Mouse (Mus musculus) spleen, postnatal 14 days (tissue): ENCODE data around the gene Atg5.

Source experiments
- DNase-seq, 2 experiments: peaks; one replicate each; pipeline ENCODE4 v3.0.0; 2021 to 2022; ENCODE audit warnings: low spot score in 2 of 2

Atg5 gene

DNA sequence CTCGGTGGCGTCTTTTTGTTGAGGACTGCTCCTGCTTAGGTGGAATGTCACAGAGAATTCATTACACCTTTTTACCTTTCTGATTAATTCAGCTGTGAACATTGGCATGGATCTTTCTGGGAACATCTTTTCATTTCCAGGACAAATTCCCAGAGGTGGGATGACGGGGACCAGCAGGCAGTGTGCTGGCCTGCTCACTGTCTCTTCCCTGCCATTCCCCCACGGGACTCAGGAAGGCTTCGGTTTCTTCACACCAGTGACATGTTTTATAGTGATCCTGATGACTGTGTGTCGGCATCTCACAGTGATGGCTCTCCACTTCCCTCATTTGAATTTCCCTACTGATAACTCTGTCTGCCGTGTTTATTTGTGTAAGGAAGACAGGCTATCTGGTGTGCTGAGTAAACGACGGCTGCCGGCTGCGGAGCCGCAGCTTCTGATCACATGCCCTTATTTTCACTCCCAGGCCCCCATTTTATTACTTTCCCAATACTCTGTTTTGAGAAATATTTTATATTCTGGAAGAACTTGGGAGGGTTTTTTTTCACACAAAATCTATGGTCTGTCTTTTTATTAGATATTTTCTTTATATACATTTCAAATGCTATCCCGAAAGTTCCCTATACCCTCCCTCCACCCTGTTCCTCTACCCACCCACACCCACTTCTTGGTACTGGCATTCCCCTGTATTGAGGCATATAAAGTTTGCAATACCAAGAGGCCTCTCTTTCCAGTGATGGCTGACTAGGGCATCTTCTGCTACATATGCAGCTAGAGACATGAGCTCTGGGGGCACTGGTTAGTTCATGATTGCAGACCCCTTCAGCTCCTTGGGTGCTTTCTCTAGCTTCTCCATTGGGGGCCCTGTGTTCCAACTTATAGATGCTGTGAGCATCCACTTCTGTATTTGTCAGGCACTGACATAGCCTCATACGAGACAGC, 80.6 kb downstream of the Atg5 start:
- DNase-seq: no peak

DNA sequence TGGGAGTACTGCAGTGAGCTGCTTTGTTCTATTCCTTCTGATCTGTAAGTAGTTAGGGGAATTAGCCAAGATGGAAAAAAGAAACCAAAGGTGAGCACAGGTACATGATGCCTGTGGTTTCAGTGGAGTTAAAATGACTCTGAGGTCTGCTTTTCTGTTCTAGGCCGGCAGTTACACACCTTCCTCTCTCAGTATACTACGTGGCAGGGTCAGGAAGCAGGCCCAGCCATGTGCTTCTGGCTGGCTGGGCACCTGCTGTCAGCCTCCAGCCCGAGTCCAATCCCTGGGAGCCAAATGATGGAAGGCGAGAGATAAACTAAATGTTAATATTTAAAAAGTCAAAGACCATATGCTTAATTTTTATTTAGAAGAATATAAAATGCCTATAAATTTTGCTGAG, 85.3 kb downstream of the Atg5 start:
- no peak for DNase-seq

DNA sequence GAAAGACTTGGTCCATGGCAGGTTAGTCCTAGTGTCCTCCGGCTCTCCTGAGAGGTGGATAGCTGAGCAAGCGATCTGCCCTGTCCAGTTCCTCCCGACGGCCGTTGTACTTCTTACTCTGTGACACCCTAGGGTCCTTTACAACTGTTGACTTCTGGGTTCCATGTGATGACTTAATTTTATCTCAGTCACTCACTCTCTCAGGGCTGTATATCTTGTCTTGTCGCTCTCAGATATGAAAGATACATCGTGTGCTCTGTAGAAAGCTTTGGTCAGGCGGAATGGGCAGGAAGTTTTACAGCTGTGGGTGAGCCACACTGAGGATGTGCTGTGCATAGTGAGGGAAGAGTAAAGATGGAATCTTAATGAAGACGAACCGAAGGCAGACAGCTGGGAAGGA, 86.2 kb downstream of the Atg5 start:
- DNase-seq: no peak

DNA sequence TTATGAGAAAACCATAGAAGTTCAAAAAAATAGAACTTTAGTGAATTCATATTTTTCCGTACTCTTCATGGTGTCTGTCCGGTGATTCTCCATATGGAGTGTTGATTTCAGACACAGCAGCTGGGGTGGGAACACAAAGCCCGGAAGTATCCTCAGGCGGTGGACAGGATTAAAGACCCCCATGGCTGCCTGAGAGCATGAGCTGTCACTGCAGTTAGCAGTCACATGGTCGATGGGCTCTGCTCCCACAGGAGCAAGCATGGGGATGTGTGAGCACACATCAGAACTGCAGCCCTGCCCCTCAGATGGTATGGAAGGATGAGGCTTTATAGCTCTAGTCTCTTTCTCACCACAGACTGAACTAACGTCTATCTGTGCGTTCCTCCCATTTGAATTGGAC, 87.1 kb downstream of the Atg5 start:
- DNase-seq: no peak

DNA sequence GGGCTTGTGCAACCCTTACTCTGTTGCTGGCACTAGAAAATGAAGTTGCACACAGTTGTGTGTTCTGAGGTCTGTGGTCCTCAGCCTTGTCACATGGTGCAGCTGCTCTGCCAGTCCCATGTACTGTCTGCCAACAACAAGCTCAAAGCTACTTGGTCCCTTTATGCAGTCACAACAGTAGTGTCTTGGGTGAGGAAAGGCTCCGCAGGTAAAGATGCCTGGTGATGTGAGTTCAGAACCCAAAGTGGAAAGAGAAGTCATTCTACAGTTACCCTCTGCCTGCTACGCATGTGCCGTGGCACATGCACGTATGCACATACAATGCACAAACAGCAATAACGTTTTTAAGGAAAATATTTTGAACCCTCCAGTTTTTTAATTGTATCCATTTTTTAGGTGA, 88.5 kb downstream of the Atg5 start:
- no peak for DNase-seq

DNA sequence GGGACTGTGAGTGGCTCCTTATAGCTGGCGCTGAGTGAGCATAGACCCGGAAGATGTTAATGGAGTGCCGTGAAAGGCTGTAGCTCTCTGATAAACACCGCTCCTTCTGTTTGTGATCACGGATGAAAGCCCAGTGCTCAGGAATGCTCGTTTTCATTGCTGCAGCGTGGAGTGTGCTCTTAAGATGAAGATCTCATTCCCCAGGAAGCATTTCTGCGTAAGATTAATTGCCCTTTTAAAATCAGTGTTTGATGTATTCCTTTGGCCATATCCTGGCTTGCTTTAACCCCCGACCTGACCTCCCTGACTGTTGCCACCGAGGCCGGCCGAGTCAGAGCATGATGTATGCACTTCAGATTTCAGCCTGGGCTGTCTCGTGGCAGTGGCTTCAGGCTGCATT, 89.2 kb downstream of the Atg5 start:
- no peak for DNase-seq

DNA sequence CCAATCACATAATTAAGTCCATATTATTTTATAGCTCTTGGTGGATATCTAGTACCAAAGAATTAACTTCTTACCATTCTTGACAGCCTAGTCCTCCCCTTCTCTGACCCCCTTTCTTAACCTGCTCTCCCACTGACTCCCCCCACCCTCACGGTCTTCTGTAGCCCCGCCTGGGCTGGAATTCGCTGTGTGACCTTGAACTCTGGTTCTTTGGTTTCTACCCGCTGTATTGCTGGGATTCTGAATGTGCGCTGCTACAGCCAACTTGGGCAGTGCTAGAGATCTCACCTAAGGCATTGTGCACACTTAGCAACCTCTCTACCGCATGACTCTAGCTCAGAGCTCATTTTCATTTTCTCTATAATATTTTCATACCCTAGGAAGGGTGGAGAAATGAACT, 90.7 kb downstream of the Atg5 start:
- DNase-seq: no peak

DNA sequence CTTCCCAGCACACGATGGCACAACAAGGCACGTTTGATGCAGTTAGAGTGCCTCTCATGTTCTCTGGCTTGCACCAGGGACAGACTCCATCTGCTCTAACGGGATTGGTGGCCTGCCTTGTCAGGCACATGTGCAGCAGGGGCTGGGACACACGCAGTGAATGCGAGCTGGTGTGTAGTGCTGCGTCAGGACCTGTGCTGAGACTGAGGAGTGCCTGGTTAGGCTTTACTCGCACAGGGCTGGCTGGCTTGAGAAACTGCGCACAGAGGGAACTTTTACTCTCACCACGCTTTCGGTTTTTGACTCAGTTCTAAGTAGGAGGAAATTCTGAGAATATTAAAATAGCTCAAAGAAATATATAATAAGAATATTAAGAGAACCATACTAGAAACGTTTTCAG, 92.5 kb downstream of the Atg5 start:
- DNase-seq: no peak

DNA sequence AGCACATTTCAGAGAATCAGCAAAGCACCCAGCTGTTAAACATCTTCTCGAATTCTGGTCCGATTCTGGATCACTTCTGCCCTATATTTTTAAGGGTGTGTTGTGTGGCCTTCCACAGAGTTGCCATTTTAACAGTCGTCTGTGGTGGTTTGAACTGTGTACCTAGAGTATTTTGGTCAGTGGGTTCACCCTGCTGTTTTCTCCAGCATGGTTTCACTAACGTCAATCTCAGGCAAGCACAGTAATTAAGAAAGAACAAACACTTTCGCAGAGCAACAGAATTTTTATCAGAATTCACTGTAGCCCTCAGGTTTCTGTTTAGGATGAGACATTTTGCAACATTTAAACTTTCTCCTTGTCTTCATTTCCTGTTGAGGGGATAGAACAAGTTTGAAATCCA, 94.3 kb downstream of the Atg5 start:
- no peak for DNase-seq

DNA sequence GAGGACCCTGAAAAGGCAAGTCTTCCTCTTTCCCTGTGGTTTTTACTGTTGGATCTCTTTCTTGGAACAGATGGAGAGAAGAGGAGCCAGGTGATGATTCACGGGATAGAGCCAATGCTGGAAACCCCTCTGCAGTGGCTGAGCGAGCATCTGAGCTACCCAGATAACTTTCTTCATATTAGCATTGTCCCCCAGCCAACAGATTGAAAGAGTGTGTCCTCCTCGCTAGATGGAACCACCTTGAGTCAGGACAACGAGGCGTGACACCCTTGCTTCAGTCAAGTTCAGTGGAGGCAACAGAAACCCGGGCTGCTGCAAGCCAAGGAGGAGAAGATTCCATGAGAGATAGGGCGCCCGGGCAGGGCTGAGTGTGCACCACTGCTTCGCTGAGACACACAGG, 94.7 kb downstream of the Atg5 start:
- DNase-seq: no peak

DNA sequence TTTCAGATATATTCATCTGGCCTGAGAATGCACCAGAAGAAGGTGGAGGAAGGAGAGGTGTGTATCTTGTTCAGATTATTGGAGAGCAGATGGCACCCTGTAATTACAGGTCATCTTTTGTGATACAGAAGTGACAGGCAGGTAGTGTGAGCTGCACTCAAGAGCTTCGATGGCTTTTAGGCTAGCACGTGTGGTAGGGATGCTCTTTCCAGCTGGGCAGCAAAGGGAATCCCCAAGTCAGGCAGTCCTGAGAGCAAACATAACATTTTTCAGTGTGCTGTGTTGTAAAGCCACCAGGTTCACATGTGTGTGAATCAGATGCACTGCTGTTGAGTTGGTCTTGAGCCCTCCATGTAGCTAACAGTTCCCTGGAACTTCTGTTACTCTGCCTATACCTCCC, 98.0 kb downstream of the Atg5 start:
- DNase-seq: no peak

DNA sequence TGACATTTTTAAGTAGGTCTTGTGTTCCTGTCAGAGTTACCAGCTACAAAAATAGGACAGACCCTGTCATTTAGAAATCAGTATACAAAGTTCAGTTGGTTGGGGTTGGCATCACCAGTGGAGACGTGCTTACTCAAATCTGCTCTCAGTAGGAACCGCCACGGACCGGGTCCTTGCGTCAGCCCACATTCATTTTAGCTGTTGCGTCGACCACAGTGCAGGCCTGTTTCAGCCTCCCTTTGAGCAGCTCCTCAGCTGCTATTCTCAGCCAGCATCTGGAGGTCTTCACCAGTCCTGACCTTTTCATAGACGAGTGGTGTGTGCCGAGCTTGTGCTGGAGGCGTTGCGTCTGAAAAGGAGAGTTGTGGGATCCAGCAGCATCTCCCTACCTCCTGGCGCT, 98.9 kb downstream of the Atg5 start:
- no peak for DNase-seq

DNA sequence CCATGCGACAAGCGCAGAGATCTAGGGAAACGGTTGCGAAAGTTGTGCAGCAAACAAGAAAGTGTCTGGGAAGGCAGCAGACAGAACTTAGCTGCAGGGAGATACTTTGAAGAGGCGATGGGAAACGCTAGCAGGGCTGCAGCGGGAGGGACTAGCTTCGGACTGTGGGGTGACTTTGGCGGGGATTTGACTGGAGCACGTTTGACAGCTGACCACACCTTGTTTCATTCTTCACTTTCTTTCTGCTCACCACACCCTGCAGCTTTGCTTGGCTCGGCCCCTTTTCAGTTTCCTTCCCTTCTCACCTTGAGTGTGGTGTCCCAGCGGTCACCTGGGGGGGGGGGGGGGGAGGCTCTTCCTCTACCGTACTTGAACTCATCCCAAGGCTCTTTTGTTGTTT, 100.4 kb downstream of the Atg5 start:
- no peak for DNase-seq

DNA sequence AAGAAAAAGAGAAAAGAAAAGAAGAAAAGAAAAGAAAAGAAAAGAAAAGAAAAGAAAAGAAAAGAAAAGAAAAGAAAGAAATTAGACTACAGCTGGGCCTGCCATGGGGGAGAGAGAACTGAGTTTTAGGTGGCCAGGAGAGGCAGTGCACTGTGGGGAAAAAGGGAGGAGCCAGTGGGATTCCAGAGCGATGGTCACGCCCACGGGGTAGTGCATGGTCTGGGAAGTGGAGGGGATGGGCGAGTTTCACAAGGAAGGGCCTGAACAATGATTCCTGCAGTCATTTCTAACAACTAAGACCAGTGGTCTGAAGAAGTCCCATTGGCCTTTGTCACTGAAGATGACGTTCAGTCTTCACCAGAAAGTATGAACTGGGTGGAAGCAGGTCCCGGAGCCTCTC, 102.5 kb downstream of the Atg5 start:
- DNase-seq: no peak

DNA sequence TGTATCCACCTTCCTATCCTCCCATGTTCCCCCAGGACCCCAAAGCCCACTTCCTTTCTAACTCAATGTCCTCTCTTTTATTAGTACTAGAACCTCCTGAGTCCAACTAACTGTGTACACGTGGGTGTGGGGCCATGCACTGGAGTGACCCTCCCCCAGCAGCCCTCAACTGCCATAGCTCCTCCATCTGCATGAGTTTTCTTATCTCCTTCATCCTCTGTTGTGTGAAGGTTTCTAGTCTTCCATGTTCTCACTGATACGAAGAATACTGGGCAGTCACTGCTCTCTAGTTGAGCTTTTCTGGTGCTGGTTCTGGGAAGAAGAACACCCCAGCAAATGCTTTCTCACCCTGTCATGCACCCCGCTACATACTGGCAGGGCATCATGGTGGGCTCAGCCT, 104.1 kb downstream of the Atg5 start:
- no peak for DNase-seq

DNA sequence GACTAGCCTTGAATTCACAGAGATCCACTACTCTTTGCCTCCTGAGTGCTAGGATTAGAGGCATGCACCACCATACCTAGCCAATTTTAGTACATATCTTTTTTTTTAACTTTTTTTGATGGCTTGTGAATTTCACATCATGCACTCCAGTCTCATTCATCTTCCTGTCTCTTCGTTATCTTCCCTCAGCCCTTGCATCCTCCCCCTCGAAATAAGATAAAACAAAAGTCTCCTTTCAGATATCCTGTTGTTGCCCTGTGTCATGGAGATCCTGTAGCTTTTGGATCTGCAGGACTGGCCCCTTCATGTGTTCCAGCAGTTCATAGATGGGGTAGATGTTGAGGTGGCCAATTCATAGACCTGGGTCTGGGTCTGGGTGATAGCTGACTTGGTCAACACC, 106.5 kb downstream of the Atg5 start:
- DNase-seq: no peak

DNA sequence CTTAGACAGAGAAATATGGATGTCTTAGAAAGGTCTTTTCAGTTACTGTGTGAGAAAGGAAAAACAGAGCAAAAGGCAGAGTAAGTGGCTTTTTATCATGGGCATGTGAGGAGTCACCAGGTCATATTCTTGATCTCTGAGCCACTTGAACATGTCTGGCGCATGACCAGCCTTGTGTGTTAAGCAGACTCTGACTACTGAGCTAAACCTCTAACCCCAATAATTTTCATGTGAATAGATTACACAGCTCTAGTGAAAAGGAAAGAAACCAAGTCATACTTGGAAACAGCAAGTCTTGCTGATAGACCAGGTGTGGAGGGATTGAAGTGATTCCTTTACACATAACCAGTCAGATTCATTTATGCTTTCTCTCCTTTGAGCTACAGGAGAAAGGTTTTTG, 107.3 kb downstream of the Atg5 start:
- DNase-seq: no peak

DNA sequence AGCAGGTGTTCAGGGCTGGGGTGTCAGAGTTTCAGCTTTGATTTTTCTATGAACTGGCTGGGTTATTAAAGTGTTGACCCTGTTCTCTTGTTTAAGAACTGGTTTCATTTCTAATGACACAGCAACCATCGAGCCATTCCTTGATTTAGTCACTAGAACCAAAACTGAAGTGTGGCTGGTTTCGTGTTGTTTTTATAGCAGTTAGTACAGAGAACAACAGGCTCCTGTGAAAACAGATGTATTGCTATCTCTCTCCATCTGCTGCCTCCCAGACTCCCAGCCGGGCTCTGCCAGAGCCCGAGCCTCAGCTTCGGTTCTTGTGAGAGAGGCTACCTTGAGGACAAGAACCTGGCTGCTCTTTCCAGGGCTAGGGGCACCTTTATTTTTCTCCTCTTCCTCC, 109.7 kb downstream of the Atg5 start:
- DNase-seq: no peak

DNA sequence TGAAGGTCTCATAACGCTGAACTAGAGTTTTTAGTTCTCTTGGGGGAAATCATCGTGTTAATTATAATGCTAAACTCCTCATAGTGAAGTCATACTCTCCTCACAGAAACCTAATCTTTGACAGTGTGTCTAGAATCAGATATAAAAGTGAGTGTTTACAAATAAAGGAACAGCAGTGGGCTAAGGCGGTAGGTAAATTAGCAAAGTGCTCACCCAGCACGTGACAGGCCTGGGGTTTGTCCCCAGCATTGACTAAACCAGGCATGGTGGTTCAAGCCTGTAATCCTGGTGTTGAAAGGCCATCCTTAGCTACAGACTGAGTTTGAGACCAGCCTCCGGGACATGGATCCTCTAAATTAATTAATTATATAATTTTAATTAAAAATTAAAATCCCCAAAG, 110.2 kb downstream of the Atg5 start:
- no peak for DNase-seq

DNA sequence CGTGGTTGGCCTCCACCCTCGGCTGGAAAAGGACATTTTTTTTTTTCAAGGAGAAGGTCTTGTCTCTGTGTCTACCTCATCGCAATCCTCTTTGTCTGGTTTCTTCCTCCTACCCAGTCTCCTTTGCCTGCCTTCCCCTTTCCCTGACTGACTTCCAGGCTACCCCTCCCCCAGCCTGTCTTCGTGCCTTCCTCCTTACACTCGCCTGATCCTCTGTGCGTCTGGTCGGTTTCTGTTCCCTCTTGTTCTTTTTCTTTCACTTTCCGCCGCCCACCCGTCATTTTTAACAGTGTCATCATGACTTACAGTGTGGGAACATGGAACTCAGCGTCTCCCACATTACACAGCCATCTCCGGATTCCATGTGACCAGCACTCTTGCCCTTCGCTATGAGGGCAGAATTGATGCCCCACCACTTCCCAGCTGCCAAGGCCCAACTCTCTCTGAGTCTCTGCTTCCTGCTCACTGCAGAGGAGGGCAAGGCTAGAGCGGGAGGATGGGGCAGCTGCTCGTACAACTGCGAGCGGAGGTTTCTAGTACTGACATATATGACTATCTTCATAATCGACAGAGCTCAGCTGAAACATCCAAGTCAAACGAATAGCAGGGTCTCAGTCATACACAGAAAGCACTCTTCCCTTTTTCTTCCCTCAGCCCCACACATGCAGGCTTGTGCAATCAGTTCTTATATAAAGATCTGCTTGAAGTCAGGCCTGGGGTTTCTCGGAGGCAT, 112.5 kb downstream of the Atg5 start:
- peak; percentile 26 to 37 for DNase-seq

DNA sequence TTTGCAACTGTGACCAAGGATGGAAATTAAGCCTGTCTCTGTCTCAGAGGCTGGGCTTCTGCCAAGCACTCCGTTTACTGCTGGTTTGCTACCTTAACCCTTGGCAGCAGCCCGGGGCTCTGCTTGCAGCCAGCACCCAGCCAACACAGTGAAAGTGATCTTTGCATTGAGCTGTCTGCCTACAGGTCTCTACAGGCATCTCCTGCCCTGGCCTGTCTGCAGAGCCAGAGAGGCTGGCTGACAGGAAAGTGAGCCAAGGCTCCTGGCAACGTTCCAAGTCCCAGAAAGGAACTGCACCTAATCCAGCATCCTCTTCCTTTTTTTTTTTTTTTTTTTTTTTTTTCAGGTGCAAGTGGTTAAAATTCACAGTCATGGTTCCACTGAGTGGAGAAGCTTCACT, 113.2 kb downstream of the Atg5 start:
- DNase-seq: peak in 1 of 2 experiments; percentile 23

DNA sequence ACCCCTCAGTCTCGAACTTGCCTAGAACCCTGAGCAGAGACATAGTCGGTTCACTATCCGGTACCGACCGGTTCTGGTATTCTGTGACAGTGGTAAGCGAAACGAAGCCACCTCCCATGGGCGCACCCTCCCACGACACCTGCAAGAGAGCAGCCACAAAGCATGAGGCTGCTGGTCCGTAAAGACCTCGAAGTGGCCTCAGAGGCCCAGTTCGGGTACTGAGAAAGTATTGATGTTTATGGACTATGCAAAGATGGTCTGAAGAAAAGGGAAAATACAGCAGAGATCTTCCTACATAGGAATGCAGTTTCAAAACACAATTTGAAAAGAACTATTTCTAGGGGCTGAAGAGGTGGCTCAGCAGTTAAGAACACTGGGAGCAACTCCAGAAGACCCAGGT, 113.8 kb downstream of the Atg5 start:
- no peak for DNase-seq

DNA sequence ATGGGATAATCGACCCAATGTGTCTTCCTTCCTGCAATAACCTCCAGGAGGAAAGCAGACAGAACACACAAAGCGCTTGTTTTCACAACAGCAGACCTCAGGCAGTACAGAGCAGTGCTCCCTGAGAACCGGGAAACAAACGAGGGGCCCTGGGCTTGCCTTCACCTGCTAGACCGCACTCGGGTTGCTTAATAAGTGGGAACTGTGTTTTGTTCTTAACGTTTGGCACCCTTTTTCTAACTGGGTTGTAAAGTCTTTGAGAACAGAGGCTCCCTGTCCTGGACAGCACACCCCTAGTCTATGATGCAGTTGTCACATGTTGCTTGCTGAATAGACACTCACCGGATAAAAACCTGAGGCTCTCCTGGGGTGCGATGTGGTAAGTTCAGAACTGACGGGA, 115.1 kb downstream of the Atg5 start:
- no peak for DNase-seq
